In the genomic region with DNA sequence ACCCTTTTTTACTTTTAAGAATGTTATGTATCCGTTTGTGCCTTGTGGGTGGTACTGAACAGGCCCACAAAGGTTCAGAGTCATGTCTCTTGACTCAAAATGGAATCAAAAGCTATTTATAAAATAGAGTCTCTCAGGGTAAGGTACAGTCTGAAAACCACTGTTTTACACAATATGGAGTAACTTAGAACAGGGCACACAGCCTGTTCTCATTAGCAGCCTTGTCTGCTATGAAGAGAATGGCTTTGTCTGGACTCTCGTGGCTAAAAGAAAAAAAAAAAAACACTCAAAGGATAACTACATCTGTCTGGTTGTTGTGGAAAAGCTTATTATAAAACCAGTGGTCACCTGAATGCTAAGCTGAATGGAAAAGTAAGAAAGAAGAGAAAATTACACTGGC, we compare ENCODE assay signal across 21 mouse cellular contexts.
A peak's percentile ranks its signal among the peaks of the same experiment; 100 is the strongest.
DNase-seq lines count a peak whose midpoint lies in the region; ATAC-seq lines count a peak whose summit lies in the region.
"Had no signal": no experiment of that assay in that cellular context is flagged by ENCODE, and none has a peak within 500 bp of the region (broad histone marks: within the 10 kb centered on the region; RNA-seq: fewer than 3 reads in every experiment).

No protein-coding gene starts in this region.

- no peak overlapping the region for H3K4me2 ChIP-seq in embryonic facial prominence, embryonic 12.5 days (replicated peaks)
- H3K4me2 ChIP-seq in limb, embryonic 12.5 days: no peak overlapping the region
- H3K4me2 ChIP-seq: forebrain, embryonic 12.5 days; heart, embryonic 13.5 days; hindbrain, embryonic 15.5 days had no signal

- H3K36me3 ChIP-seq in embryonic facial prominence, embryonic 10.5 days (replicated peaks): no peaks in the 10 kb centered on the region
- no peaks in the 10 kb centered on the region for H3K36me3 ChIP-seq in embryonic facial prominence, embryonic 12.5 days
- H3K36me3 ChIP-seq in limb, embryonic 12.5 days: no peaks in the 10 kb centered on the region
- H3K36me3 ChIP-seq: forebrain, embryonic 12.5 days; heart, embryonic 13.5 days; hindbrain, embryonic 15.5 days had no signal

- H3K4me1 ChIP-seq in embryonic facial prominence, embryonic 10.5 days: peaks cover 31% of the 10 kb centered on the region
- peaks cover 24% of the 10 kb centered on the region for H3K4me1 ChIP-seq in embryonic facial prominence, embryonic 12.5 days
- H3K4me1 ChIP-seq in limb, embryonic 12.5 days (replicated peaks): peaks cover 22% of the 10 kb centered on the region
- H3K4me1 ChIP-seq: forebrain, embryonic 12.5 days; hindbrain, embryonic 15.5 days had no signal

- H3K4me3 ChIP-seq in embryonic facial prominence, embryonic 10.5 days: no peak overlapping the region
- H3K4me3 ChIP-seq in embryonic facial prominence, embryonic 12.5 days: no peak overlapping the region
- no peak overlapping the region for H3K4me3 ChIP-seq in limb, embryonic 12.5 days (replicated peaks)
- H3K4me3 ChIP-seq: erythroblast, embryonic 14.5 days; forebrain, embryonic 12.5 days; gastrocnemius, adult 2 months; heart, adult 2 months; heart, embryonic 13.5 days; hindbrain, embryonic 15.5 days had no signal

- WGBS in embryonic facial prominence, embryonic 10.5 days: 36% methylated on average over 2 of the region's 2 CpGs
- WGBS in embryonic facial prominence, embryonic 12.5 days: 19% methylated on average over 2 of the region's 2 CpGs
- WGBS in limb, embryonic 12.5 days: 11% methylated on average over 2 of the region's 2 CpGs

- no peak for DNase-seq in embryonic facial prominence, embryonic 10.5 days (ENCODE audit: low spot score)
- peak; percentile 36 for DNase-seq in fibroblast of lung, adult 2 months (ENCODE audit: low read depth)
- no peak for DNase-seq in heart, adult 18-20 months
- no peak for DNase-seq in gastrocnemius, postnatal 4 days (ENCODE audit: low spot score in 2 of 2)
- DNase-seq in left cerebral cortex, adult 11 months (ENCODE audit: low spot score): no peak
- DNase-seq: adrenal gland, adult 8-10 months; cerebellum, adult 11 months; cerebellum, adult 8-10 months; forebrain, postnatal 0 days; gastrocnemius, adult 2 months; gastrocnemius, postnatal 25 days; heart, adult 2 months; heart, postnatal 36 days; kidney, adult 2 months had no signal

- no peaks in the 10 kb centered on the region for H3K27me3 ChIP-seq in embryonic facial prominence, embryonic 10.5 days (replicated peaks; ENCODE audit: low read depth, poor library complexity, severe bottlenecking)
- no peaks in the 10 kb centered on the region for H3K27me3 ChIP-seq in embryonic facial prominence, embryonic 12.5 days
- H3K27me3 ChIP-seq in limb, embryonic 12.5 days: no peaks in the 10 kb centered on the region
- H3K27me3 ChIP-seq: forebrain, embryonic 12.5 days; heart, embryonic 13.5 days; hindbrain, embryonic 15.5 days had no signal

- no peaks in the 10 kb centered on the region for H3K9me3 ChIP-seq in embryonic facial prominence, embryonic 10.5 days
- no peaks in the 10 kb centered on the region for H3K9me3 ChIP-seq in embryonic facial prominence, embryonic 12.5 days
- H3K9me3 ChIP-seq in limb, embryonic 12.5 days: no peaks in the 10 kb centered on the region
- H3K9me3 ChIP-seq: forebrain, embryonic 12.5 days; heart, embryonic 13.5 days; hindbrain, embryonic 15.5 days had no signal

- ATAC-seq in embryonic facial prominence, embryonic 12.5 days (ENCODE audit: insufficient number of reproducible peaks, insufficient read depth, low FRiP score, low TSS enrichment): 0 out of 2 replicates have a peak, but pooled peaks have one; percentile 44
- ATAC-seq in limb, embryonic 12.5 days (ENCODE audit: insufficient number of reproducible peaks, insufficient read depth, low FRiP score, low TSS enrichment, low read depth): 0 out of 2 replicates have a peak, but pooled peaks have one; percentile 56
- ATAC-seq: forebrain, postnatal 0 days; intestine, embryonic 16.5 days had no signal

- H3K27ac ChIP-seq in embryonic facial prominence, embryonic 10.5 days (replicated peaks): peak overlapping the region; percentile 71
- peak overlapping the region; percentile 76 for H3K27ac ChIP-seq in embryonic facial prominence, embryonic 12.5 days
- peak overlapping the region; percentile 5 for H3K27ac ChIP-seq in limb, embryonic 12.5 days
- H3K27ac ChIP-seq: gastrocnemius, adult 2 months; heart, adult 2 months; heart, embryonic 13.5 days; hindbrain, embryonic 15.5 days had no signal

- H3K9ac ChIP-seq in embryonic facial prominence, embryonic 12.5 days: no peak overlapping the region
- H3K9ac ChIP-seq in limb, embryonic 12.5 days (replicated peaks): no peak overlapping the region
- H3K9ac ChIP-seq: forebrain, embryonic 12.5 days; forebrain, postnatal 0 days; heart, embryonic 13.5 days; hindbrain, embryonic 15.5 days had no signal

Comparison
In these comparisons a context has a peak if more than half of its experiments do, and no peak if none do; other contexts are left out.
1. H3K27ac ChIP-seq: peak in every context shown above with its lines; median percentile 76 in embryonic facial prominence, embryonic 12.5 days; 71 in embryonic facial prominence, embryonic 10.5 days; 5 in limb, embryonic 12.5 days.